Mouse (Mus musculus) cerebellum, adult (tissue): ENCODE measurements around the gene Pop5.

Experiments used
- ATAC-seq: cut with Nextera tagmentation; 2 replicates; pipeline ENCODE4 v1.9.2; 2017; ENCODE audit warnings: mild to moderate bottlenecking, moderate library complexity, mixed read lengths; ENCODE audit not compliant: insufficient number of reproducible peaks, low FRiP score, low TSS enrichment

The Pop5 gene

GRCm38 (mm10) chr5:115212861-115213260 lies 22.8 kb upstream of the Pop5 start:
- ATAC-seq: no peak

DNA sequence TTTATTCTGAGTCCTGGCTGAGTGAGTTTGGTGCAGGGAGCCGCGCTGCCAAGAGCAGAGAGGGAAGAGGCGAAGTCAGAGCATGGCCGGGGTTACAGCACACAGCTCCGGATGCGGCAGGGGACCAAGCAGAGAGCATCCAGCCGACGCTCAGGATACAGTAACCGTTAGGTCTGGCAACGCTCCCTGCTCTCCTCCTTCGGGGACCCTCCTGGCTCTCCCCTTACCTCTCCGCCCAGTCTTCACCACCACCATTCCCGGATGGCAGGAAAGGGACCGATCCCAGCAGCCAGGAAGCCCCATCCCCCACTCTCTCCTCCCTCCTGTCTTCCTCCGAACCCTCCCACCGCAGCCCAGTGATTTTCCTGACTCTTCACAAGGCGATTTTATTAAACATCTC lies 20.8 kb upstream of the Pop5 start:
- peak; percentile 74; the same call in 1 of the 2 replicates for ATAC-seq

DNA sequence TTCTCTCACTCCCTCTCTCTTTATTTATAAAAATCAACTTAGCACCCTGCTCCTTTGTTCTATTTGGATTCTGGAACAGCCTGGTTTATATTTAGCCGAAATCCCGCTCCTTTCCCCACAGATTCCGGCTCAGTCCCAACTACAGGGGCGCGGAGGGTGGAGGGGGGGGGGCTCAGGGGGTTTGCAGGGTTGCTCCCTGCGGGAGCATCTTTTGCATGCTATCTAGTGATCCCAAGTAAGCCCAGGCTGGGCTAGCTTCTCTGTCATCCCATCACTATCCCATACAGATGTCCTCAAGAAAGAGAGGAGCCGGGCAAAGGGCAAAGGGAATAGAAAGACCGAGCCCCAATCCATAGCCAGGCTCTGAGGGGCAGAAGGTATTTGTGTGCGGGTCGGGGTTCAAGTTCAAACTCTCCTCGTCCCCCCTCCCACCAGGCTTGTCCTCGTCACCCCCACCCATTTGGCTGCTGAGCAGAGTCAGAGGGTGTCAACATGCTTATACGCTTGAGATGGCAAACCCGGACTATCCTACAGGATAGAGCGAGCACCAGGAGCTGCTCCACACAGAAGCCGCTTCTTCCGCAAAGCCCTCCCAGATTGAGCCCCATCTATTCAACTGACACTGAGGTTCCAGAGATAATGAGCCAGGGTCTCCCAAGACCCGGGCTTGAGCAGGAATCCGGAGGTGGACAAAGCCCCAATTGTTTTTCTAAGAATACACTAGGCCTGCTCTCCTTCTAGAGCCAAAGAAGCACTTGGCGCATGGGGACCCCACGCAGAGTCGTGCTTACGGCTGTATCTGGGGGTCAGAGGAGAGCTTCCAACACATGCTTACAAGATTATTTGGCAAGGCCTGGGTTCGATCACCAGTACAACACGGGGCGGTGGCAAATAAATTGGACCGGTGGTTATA lies 20.1 kb upstream of the Pop5 start:
- ATAC-seq: no peak

DNA sequence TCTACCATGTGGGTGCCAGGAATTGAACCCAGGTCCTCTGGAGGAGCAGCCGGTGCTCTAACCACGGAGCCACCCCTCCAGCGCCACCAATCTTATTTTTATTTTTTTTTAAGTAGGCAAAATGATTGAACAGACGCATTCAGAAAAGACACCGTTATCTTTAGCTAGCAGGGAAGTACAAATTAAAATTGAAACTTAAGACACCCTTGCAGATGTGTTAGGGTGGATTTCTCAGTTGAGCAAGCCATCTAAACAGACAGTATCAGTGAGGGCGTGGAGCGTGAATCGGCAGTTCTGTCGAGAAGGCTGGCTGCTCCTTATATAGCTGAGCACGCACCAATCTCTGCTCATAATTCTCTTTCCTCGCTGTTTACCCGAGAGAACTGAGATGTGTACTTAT lies 17.6 kb upstream of the Pop5 start:
- no peak for ATAC-seq

GRCm38 (mm10) chr5:115220931-115221640 lies 14.6 kb upstream of the Pop5 start:
- ATAC-seq: peak; percentile 36; the same call in 1 of the 2 replicates

- no peak for ATAC-seq
Observed at GRCm38 (mm10) chr5:115222485-115222884, 13.2 kb upstream of the Pop5 start.

DNA sequence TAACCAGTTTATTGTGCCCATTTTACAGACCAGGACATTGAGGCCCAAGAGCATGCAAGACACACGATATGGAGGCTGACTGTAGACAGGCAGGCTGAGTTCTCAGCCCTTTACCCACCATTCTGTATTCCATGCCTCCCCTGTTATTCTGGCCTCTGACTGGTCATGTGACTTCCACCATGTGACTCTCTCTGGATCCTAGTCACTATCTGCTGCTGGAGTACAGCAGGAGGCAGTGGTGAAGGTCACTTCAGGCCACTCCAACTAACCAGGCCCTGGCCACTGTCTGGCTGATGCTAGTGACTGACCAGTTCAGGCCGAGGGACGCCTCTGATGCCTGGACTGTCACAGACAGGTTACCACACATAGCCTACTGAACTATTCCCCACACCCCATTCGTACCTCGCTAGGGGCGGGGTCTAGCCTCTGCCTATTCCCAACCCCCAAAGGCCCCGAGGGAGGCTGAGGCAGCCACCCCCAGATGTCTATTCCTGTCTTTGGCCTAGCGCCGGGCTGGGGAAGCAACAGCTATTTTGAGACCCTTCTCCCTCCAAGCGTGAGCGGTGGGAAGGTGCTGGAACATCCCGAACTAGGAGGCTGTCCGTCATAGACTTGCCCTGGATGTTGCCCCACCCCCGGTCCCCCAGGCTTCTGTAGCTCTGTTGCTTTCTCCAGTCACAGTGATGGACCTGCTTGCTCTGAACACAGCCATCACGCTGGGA lies 4.6 kb upstream of the Pop5 start:
- no peak for ATAC-seq

DNA sequence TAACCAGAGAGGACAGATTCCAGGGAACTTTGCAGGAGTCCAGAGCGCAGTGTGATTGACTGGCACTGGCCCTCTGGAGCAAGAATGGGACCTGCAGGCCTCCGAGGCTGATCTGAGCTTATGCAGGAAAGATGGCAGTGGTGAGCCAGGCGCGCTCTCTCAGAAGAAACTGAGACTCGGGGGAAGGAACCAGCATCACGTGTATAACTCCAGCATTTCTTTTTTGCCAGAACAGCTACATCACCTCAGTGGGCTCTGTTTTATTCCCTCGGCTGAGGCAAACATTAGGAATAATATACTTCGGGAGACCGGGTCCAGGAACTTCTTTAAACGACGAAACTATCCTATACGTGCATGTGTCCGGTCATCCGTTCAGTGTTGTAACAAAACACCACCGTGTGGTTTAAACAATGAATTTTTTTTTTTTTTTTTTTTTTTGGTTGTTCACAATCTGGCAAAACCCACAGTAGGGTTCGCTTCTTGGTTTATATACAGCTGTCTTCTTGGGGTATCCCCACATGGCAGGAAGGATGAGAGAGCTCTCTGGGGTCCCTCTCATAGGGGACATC lies 4.0 kb upstream of the Pop5 start:
- no peak for ATAC-seq

DNA sequence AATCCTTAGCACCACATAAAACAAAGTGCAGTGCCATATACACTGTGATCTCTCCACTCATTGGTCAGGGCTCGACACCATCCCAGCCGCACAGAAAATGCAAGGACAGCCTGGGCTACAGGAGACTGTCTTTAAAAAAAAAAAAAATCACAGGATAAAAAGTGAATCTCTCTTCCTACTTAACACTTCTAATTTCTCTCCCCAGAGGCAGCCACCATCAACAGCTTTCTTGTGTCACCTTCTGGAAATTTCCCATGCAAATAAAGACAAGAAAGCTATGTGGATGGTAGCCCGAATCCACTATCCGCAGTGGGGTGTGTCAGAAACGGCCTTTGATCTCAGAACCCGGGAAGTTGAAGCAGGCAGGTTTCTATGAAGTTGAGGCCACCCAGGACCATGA lies 3.1 kb upstream of the Pop5 start:
- no peak for ATAC-seq

DNA sequence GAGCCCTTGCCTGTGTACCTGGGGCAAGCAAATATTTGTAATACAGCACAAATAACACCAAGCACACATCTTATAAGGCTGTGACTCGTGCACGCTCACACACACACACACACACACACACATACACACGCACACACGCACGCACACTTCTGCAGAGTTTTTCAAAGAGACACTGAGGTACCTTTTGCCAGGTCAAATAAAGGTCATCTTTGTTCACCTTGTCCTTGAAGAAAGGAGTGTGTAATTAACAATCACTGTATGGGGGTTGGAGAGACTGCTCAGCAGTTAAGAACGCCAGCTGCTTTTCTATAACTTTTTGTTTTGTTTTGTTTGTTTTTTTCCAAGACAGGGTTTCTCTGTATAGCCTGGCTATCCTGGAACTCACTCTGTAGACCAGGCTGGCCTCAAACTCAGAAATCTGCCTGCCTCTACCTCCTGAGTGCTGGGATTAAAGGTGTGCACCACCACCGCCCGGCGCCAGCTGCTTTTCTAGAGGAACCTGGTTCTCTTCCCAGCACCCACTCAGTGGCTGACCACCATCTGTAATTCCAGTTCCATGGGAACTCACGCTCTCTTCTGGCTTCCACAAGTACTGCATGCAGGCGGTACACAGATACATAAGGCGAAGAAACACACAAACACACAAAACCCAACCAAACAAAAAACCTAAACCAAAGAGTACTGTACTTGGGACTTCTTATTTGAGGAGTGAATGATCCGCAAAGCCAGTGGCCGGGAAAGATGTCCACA lies 2.4 kb upstream of the Pop5 start:
- ATAC-seq: no peak

GRCm38 (mm10) chr5:115234519-115234918 lies 1.1 kb upstream of the Pop5 start:
- no peak for ATAC-seq

GRCm38 (mm10) chr5:115235323-115235771 lies 289 bp upstream of the Pop5 start:
- no peak for ATAC-seq

DNA sequence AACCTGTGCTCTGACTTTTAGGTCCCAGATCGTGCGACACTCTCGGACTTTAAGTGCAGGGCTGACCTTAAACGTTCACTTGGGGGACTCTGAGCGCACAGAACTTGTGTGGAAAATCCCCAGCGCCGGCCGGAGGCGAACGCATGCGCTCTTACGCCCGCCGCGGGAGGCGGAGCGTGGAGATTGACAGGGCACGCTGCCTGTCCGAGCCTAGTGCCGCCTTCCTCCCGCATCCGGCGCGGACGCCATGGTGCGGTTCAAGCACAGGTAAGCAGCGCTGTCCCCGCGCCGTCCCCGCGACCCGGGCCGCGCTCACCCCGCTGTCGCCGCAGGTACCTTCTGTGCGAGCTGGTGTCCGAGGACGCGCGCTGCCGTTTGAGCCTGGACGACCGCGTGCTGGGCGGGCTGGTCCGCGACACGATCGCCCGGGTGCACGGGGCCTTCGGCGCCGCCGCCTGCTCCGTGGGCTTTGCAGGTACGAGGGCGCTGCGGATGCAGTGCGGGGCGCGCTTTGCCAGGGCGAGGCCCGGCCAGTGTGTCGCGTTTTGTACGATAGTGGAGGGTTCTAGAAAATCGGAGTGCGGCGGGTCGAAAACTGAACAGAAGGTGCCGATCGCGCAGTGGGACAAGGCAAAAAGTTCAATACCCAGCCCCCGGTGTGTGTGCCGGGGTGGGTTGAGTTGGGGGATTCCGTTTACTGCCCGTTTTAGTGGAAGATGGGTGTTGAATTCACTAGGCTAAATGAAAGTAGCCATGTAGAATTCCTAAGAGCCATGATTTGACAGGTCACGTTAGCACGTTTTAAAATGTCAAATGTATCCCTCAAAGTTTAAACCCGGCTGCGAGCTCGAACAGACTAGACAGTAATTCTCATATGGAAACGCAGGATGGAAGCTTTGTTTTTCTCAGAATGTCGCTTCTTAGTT lies 2.4 kb downstream of the Pop5 start:
- peak; percentile 85; the same call in 1 of the 2 replicates for ATAC-seq

DNA sequence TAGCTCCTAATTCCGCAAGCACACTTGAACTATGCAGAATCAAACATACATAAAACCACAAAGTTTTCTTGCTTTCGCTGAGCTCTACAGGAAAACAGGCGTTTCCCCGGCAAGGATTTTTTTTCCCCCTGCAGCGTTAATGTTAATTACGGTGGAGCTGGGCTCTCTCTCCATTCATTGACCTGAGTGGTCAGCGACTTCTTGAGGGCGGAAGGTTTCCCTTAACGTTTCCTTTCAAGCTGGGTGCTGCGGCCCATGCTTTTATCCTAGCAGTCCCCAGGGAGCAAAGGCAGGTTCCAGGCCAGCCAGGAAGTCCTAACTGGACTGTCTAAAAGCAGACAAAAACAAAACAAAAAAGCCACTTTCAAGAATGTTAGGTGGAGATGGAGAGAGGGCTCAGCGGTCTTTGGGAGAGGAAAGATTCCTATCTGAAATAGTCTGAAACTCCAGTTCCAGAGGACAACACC lies 3.1 kb downstream of the Pop5 start:
- ATAC-seq: no peak

DNA sequence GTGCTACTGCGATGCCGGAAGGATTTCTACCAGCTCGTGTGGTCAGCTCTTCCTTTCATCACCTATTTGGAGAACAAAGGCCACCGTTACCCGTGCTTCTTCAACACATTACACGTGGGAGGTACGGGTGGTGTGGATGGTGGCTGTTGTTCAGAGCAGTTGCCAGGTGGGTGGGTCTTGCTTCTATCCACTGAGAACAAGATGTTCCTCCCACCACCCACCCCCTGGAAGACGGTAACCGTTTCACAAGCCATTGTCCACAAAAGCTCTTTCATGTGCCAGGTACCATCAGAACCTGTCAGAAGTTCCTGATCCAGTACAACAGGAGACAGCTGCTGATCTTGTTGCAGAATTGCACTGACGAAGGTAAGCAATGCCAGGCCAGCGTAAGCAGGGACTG lies 4.6 kb downstream of the Pop5 start:
- no peak for ATAC-seq

DNA sequence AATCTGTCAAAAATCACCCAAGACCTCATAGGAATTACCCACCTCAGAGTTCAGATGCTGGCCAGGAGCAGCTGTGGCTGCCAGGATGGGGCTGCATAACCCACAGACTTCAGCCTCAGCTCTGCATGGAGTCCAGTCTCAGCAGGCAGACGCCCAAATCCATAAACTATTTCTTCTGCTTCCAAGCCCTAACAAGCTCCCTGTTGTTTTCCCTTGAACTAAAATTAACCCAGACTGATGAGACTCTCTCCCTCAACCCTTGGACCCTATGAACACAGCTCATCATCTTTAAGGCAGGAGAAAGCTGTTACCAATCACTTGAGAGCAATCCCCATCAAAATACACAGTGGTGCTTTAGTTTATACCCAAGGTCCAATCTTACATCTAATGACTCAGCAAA lies 19.8 kb downstream of the Pop5 start:
- ATAC-seq: no peak

DNA sequence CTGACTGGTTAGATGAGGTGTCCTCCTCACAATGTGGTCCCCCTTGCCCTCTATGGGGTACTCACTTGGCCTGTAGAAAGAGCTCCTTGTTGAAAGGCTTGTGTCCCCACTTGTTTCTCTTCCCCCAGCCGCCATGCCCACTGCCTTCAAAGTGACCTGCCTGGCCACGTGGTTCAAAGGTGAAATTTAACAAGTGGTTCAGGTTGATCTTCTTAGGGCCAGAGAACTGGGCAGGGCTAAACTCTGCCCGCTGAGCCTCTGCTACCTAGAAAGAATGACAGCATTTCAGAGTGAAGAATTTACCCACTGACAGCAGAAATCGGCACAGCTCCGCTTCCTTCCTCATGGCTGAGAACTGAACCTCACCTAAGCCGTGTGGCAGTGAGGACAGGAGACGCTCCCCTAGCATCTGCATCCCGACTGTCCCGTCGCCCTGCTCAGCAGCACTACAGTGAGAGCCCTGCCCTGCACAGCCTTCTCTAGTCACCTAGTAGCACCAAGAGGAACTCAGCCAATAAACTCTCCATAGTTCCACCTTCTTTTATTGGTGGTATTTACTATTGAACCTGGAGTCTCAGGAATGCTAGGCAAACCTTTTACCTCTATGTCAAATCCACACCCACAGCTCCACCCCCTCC lies 21.4 kb downstream of the Pop5 start:
- no peak for ATAC-seq

DNA sequence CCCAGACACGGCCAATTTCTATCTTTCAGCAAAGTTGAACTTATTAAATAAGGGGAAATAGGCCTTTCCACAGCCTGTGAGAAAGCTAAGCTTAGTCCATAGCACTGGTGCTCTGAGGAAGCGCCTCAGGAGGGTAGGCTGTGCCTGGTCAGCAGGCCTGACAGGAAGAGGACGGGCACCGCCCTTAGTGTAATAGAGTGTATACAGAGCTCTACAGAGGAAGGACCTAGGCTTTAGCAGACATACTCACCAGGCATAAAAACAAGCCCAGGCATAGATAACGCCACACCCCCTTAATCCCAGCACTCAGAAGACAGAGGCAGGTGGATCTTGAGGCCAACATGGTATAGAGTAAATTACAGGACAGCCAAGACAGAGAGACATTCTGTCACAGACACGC lies 24.7 kb downstream of the Pop5 start:
- ATAC-seq: no peak
